Mouse (Mus musculus) midbrain, embryonic 10.5 days (tissue): ENCODE data around the gene Asb9. TPM values are rescaled to one million over a fixed set of nuclear protein-coding genes. Genes with fewer than 3 reads are reported as not detected.

Experiments
- polyA plus RNA-seq: library from polyadenylated mRNA; unstranded; fragments of >200 nt; fragmentation: Nextera tagmentation; extraction: Ambion mirVana; gene quantifications from 2 replicates; pipeline ENCODE4 v1.2.1, GENCODE M21; 2016

Asb9 gene
- polyA plus RNA-seq, 1 experiment from 2014 or later: 0.33 TPM

Other genes with a start within 250 kb of the Asb9 start
- gene Bmx, start 248.1 kb upstream of the Asb9 start, polyA plus RNA-seq: 0.15 and 0.43 TPM in 2 replicates
- gene Pir, start 237.0 kb upstream of the Asb9 start, polyA plus RNA-seq: 7.7 and 9.4 TPM in 2 replicates
- gene Vegfd, start 132.9 kb upstream of the Asb9 start, polyA plus RNA-seq: 0.66 and 1.2 TPM in 2 replicates
- 17.9 and 19.6 TPM in 2 replicates for gene Piga, start 86.5 kb upstream of the Asb9 start, polyA plus RNA-seq
- not detected in 2 replicates for gene Asb11, start 69.3 kb upstream of the Asb9 start, polyA plus RNA-seq